Mouse (Mus musculus) spleen, adult 12 weeks (tissue): ENCODE measurements around the gene Orm3.

Source experiments
- DNase-seq: peaks from one replicate; pipeline ENCODE4 v3.0.0; 2022; ENCODE audit warnings: low spot score

The Orm3 gene

GRCm38 (mm10) chr4:63370897-63371296, 14.9 kb downstream of the Orm3 start:
- DNase-seq, result no peak

- DNase-seq, result no peak
Observed at GRCm38 (mm10) chr4:63371890-63372289, 15.9 kb downstream of the Orm3 start.

- no peak for DNase-seq
Observed at GRCm38 (mm10) chr4:63373404-63373803, 17.4 kb downstream of the Orm3 start.

- DNase-seq, result peak; percentile 64
Observed at GRCm38 (mm10) chr4:63374331-63374730, 18.4 kb downstream of the Orm3 start.

- no peak for DNase-seq
Observed at GRCm38 (mm10) chr4:63375367-63375766, 19.4 kb downstream of the Orm3 start.

GRCm38 (mm10) chr4:63377483-63377882, 21.5 kb downstream of the Orm3 start:
- DNase-seq, result no peak

- no peak for DNase-seq
Observed at GRCm38 (mm10) chr4:63382676-63383369, 26.9 kb downstream of the Orm3 start.

- no peak for DNase-seq
Observed at GRCm38 (mm10) chr4:63383474-63383873, 27.5 kb downstream of the Orm3 start.

GRCm38 (mm10) chr4:63384262-63384661, 28.3 kb downstream of the Orm3 start:
- no peak for DNase-seq

- DNase-seq, result no peak
Observed at GRCm38 (mm10) chr4:63385253-63385652, 29.3 kb downstream of the Orm3 start.

- peak; percentile 37 for DNase-seq
Observed at GRCm38 (mm10) chr4:63385784-63386183, 29.8 kb downstream of the Orm3 start.

GRCm38 (mm10) chr4:63388029-63388428, 32.1 kb downstream of the Orm3 start:
- DNase-seq, result no peak

- no peak for DNase-seq
Observed at GRCm38 (mm10) chr4:63389121-63389886, 33.3 kb downstream of the Orm3 start.

GRCm38 (mm10) chr4:63389887-63390528, 34.0 kb downstream of the Orm3 start:
- DNase-seq, result no peak

- no peak for DNase-seq
Observed at GRCm38 (mm10) chr4:63391322-63391721, 35.4 kb downstream of the Orm3 start.

- no peak for DNase-seq
Observed at GRCm38 (mm10) chr4:63397981-63398537, 42.1 kb downstream of the Orm3 start.

GRCm38 (mm10) chr4:63398854-63399609, 43.1 kb downstream of the Orm3 start:
- DNase-seq, result peak; percentile 19

GRCm38 (mm10) chr4:63399691-63400270, 43.8 kb downstream of the Orm3 start:
- no peak for DNase-seq

GRCm38 (mm10) chr4:63400541-63401306, 44.8 kb downstream of the Orm3 start:
- no peak for DNase-seq

- no peak for DNase-seq
Observed at GRCm38 (mm10) chr4:63401620-63402019, 45.7 kb downstream of the Orm3 start.

- no peak for DNase-seq
Observed at GRCm38 (mm10) chr4:63402056-63402455, 46.1 kb downstream of the Orm3 start.
